Mouse (Mus musculus) ovary, postnatal 36 days (tissue): Measurements from ENCODE around the gene Hoxa3.

Source experiments
- DNase-seq: peaks from one replicate; pipeline ENCODE4 v3.0.0; 2022; ENCODE audit warnings: low spot score, mixed read lengths

Hoxa3 gene

DNA sequence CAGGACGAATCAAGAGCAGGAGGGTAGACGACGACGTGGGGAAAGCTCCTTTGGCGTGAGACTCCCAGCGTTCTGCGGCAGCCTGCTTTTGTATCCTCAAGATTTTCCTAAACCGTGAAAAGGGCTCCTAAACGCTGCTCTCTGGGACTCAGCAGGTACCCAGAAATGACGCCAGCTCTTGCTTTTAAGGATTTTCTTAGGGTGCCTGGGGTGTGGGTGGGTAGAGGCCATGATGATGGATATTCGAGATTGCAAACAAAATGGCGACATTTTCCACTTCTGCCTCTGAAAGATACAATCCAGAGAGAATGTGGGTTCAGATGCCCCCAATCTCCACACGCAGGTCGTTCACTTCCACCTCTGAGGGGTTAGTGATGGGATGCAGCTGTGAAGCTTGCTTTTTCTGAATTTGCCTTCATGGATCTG, 45.4 kb downstream of the Hoxa3 start:
- DNase-seq: no peak

DNA sequence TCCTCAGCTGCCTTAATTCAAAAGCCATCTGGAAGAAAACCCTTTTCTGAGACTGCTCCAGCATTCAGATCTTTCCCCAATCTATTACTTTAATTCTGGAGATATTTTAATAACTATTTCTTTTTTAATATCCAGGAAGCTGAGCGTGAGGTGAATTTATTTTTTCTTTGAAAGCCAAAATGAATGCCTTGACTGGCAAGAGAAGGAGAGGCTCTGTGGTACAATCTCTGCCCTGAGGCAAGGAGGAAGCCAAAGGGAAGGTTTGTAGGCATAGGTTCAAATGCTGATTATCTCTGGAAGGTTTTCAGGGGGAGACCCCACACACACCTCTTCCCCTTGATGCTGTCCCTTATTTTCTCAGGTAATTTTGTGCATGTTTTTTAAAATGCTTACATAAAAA, 46.0 kb downstream of the Hoxa3 start:
- no peak for DNase-seq

DNA sequence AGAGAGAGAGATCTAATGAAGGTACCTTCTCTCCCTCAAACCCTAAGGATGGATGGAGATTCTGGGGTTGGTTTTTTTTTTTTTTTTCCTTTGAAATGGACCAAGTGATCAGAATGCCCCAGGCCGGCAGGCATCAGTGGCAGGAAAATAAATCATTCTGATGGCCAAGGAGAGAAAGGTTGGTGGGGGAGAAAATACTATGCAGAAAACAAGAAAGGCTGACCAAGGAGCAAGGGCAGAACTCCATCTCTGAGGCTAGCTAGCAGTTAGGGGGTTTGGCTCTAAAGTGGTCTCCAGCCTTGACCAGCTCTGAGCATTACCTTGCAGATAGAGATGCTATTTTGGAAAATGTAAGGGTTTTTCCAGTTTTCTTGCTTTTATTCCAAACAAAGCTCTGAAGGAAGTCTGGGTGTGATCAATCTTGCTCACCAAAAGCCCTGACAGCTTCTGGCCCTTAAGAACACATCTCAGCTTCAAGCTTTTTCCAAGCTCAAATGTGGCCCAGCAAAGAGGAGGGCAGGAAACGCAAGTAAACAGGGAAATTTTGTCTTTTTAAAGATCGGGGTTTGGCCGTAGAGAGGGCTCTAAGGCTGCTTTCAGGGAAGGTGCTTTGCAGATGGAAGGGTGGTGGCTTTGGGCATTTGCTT, 46.6 kb downstream of the Hoxa3 start:
- DNase-seq: no peak

DNA sequence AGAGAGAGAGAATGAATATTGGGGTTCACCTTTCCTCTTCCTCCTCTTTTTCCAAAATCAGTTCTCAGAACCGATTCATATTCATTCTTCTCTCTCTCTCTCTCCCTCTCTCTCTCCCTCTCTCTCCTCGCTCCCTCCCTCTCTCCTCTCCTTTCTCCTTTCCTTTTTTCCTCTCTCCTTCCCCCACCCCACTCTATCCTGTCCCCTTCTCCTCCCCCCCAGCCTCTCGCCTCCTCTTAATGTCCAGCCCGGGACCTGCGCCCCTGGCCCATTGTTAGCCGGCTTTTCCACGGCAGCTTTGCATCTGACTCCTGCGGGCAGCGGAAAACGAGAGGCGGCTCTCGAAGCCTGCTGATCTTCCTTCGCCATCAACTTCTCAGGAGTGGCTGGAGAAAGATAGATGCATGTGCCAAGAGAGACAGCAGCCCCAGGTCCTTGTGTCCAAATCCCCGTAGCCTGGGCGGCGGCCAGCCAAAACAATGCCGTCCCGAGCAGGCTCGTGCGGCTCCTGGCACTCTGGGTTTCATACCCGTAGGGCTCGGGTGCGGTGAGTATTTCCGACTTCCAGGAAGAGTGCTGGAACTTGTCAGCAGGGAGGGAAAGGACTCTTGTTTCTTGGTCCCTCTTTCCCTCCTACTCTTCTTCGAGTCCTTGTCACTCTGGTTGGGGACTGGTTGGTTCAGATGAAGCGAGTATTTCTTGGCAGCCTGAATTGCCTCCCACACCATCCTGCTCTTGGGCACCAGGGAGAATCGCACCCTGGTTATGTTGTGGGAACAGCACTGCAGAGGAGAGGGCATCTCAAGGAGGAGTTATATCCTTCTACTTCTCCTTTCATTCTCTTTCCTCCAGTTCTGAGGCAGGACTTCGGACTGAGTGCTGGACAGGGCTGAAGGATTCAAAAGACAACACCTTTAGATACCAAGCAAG, 47.4 kb downstream of the Hoxa3 start:
- DNase-seq: no peak

DNA sequence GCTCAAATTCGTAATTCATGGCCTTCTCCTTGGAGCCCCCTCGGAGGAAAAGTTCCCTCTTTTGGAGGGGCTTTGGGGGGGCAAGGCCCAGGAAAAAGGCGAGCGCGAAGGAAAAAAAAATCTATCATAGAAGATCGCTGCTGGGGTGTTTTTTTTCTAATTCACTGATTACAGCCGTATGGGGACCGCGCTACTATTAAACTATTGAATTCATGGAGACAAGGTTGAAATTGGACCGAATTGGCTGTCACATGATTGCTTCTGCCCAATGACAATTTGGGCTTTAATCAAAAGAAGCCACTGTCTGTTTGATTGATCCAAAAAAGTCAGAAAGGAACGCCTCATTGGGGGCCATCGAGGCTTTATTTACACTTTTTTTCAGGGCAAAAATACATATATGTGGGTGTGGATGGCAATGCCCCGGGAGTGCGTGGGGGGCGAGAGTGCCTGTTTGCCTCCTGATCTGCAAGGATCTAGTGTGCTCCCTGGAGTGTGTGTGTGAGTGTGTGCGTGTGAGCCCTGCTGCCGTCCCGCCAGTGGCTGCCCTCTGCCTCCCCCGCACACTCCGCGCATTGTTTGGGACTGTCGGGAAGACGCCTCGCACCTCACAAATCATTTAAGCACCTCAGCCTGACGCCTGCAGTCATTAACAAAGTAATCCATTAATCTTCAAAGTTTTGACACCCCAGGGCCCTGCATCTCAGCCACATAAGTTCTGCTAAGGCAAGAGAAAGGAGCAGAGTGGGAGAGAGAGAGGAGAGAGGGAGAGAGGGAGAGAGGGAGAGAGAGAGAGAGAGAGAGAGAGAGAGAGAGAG, 48.3 kb downstream of the Hoxa3 start, which contains the start of gene Hoxa2:
TSS of gene Hoxa2 (minus strand) at position 206 of the 815 bp plus-strand sequence.
- no peak for DNase-seq

DNA sequence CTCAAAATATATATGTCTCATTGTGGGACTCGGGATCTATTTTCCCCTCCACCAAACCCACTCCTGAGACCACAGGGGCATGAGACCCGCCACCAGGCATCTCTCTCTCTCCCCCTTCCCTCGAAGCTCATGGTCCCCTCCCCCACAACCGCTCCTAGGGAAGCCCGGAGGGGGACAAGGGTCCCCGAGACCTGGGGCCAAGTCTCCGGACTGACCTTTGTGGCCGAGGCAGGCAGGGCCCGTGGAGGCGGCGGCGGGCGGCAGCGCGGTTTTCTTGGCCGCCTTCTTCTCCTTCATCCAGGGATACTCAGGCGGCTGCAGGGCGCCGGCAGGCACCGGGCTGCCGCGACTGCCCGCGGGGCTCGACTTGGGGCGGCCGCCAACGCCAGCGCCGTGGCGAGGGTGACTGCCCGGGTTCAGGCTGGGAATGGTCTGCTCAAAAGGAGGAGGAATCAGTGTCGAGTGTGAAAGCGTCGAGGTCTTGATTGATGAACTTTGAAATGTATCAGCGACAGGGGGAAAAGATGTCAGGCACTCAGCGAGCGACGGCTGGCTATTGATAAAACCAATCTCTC, 49.0 kb downstream of the Hoxa3 start:
- peak; percentile 15 for DNase-seq

DNA sequence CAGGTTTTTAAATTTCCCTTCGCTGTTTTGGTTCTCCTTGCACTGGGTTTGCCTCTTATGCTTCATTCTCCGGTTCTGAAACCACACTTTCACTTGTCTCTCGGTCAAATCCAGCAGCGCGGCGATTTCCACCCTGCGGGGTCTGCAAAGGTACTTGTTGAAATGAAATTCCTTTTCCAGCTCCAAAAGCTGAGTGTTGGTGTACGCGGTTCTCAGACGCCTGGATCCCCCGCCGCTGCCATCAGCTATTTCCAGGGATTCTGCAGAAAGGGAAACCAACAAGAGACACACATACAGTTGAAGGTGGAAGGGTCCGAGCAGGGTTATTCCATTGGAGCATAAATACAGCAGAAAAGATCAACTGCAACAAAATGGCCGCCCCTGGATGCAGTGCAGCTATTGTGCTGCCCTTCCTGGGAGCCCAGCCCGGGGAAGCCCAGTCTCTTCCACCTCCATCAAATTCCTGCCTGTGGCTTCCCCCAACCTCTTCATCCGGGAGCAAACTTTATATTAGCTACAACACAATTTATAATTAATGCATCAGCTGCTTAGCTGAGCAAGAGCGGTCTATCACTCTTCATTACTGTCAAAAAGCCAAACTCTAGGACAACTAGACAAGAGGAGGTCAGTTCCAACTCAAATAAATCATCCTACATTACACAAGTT, 49.6 kb downstream of the Hoxa3 start:
- DNase-seq: no peak

DNA sequence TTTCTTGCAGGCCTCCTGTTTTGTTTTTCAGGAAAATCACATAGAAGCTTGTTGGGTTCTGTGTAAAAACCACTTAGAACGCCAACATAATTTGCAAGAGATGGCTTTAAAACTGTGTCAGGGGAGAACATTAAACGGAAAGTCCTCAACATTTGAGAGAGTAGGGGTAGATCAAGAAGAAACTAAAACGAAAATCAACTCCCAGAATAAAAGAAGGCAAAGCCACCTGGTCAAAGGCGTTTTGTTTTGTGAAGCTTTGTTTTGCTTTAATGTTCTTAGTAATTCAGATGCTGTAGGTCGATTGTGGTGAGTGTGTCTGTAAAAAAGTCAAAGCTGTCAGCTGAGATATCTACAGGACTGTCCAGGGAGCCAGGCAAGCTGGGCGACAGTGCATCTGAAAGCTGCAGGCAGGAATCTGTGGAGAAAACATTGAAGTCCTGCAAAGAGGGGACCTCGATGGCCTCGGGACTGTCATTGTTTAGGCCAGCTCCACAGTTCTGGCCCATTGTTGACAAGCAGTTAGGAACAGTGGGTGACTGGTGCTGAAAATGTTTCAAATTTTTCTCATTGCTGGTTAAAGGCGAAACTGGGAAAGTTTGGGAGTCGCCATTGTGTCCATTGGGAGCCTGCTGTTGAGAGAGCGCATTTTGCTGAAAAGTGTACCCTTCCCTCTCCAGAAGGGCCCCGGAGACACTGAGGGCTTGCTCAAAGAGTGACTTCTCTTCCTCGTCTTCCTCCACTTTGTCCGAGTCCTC, 50.3 kb downstream of the Hoxa3 start:
- DNase-seq: no peak

DNA sequence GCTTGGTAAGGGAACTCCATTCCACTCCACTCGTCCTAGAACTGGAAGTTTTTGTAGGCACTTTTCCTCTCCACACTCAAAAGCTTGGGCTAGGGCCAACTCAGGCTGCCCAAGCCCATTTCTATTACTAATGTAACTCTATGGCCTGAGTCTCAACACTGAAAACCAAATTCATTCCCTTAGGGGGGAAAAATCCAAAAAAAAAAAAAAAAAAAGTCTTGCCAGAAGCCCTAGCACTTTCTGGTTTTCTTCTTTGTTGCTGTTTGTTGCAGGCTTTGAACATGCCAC, 51.1 kb downstream of the Hoxa3 start:
- no peak for DNase-seq

DNA sequence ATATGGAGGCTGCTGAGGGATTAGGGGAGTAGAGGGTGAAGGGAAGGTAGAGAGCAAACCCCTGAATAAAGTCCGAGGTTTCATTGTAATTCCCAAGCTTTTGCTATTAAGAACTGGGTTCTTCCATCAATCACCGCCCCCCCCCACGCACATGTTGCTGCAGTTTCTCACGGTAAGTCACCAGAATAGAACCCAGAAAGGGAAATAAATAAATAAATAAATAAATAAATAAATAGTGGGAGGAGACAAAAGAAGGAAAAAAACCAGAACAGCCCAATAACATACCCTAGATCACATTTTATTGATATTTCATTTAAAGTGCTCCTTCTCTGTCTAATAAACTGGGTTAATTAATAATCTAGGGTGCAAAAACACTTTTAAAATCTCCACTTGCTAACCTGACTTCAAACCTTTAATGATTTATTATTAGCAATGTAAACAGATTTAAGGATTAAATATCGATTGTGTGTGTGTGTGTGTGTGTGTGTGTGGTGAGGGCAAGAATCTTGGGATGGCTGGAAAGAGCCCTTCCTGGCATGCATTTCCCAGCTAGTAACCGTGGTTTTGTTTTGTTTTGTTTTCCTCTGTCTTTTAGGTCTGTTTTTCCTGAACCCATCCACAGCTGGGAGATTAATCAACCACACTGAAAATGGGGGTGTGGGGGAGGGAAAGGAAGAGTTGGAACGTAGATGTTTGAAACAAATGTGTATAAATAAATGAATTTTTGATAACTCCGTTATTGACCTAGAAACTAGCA, 51.6 kb downstream of the Hoxa3 start:
- DNase-seq: no peak

DNA sequence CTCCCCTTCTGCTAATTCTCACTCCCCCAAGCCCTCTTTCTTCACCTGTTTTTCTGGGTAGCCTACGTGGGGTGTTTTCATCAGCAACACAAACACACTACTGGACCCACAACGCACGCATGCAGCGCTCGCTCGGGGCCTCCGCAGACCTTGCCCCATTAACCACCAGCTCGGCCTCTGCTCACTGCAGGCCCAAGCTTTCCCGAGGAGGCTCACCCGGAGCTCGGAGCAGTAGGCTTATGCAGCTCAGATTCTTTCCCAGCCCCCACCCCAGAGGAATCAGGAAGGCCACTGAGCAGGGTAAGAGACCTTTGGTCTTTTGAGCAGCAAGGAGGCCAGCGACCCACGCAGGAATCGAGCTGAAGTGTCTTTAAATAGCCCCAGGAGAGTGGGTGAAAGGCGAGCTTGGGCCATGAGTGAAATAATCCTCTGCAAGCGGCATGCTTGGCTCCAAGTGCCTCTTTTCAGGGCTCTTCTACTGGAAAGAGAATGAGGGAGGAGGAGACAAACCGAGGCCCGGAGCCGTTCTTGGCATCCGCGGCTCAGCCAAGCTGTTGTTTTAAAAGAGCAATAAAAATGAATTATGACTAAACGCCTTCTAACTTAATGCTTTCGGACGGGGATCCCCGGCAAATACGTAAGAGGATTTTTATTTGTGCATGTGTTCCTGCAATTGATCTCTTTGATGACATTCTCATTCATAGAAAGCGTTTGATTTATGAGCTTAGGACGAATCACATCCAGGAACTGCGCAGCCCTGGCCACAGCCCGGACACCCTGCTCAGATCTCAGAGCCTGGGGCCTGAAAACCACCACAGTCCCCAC, 52.4 kb downstream of the Hoxa3 start:
- DNase-seq: peak; percentile 41

DNA sequence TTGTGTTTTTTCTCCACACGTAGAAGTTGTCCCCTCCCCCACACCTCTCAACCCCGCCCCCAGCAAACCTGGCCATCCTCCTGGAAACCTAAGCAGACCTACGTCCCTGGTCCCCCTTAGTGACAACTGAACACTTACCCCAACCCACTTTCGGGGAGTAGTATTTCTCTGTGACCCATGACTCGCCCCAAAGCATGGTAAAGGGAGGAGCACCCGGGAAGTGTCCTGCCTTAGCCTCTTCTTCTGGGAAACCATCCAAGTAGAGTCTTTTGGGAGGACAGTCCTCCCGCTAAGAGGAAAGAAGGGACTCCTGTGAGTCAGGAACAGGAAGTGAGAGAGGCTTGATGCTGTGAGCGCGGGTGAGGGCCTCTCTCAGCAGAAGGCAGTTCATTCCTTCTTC, 53.2 kb downstream of the Hoxa3 start:
- DNase-seq: no peak

DNA sequence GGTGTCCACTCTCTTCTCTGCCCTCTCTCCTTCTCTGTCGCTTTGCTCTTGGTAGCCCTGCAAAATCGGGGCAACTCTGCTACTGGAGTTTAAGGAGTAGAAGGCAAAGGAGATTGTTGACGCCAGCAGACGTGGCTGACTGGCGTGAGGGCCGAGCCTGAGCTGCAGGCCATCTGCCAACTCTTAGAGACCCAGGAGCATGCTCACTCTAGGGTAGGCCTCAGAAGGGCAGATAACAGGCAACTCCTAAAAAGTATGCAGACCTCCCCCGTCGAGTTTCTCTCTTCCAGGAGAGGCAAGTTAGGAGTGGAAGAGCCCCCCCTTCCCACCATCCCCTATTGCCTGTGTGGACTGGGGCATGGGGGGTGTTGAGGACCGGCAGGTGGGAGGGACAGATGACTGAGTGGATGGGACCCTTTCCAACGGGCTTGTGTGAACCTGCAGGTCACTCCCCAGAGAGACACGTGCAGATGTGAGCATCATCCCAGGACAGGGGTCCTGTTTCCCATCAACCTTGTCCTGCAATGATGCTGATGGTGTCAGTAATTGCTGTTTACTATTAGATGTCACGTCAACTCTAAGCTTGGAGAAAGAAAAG, 53.9 kb downstream of the Hoxa3 start:
- peak; percentile 18 for DNase-seq

DNA sequence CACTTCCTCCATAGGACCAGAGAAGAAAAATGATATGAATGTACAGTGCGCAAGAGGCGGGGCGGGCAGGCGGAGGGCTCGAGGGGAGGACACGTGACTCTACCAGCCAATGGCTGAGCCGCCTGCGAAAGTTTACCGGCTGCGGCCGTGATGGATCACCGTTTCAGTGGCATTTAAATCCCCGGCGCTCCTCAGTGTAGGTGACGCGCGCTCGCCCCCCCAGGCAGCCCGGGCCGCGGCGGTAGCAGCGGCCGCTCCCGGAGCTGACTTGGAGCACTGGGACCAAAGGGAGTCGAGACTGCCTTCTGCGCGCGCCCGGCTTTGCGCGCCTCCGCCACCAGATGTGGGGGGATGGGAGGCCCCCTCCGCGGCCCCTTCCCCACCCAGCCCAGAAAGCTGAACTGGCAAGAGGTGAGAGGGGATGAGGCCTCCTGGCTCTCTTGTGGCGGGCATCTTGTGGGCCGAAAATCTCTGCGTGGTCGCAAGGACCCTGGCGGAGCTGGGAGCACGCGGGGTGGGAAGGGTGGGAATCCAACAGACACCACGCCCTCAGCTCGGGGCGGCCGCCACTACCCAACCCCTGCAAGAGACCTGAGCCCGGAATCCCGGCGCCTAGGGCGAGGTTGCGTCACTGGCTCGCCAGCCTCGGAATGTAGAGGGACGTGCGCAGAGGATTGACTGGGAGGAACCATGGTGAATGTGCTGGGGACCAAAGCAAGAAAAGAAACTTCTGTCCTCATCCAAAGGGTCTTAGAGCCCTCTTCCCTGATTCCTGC, 54.7 kb downstream of the Hoxa3 start, which contains the start of gene Hoxa1:
TSS of gene Hoxa1 (minus strand) at position 42 of the 776 bp plus-strand sequence.
- DNase-seq: peak; percentile 59

DNA sequence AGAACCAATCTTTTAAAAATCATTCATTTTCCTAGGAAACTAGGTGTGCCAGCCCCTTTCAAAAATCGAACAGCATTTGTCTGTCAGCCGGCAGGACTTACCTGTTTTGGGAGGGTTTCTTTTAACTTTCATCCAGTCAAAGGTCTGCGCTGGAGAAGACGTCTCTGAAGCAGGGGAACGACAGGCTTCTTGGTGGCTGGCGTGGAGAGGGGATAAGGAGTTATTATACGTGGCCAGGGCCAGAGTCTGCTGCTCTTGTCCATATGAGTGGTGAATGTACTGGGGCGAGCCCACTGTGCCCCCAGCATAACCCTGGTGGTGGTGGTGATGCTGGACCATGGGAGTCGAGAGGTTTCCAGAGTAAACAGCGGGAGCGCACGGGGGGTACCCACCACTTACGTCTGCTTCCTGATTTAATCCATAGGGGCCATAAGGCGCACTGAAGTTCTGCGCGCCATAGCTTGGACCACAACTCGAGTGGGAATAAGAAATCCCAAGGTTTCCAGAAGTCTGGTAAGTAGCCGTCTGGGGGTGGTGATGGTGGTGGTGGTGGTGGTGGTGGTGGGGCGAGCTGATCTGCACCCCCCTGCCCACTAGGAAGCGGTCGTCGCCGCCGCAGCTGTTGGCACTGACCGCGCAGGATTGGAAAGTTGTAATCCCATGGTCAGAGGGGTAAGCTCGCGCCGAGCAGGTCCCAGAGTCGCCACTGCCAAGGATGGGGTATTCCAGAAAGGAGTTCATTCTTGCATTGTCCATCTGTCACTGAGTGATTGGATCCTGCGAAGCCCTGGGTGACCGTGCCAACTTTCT, 55.5 kb downstream of the Hoxa3 start:
- DNase-seq: no peak

DNA sequence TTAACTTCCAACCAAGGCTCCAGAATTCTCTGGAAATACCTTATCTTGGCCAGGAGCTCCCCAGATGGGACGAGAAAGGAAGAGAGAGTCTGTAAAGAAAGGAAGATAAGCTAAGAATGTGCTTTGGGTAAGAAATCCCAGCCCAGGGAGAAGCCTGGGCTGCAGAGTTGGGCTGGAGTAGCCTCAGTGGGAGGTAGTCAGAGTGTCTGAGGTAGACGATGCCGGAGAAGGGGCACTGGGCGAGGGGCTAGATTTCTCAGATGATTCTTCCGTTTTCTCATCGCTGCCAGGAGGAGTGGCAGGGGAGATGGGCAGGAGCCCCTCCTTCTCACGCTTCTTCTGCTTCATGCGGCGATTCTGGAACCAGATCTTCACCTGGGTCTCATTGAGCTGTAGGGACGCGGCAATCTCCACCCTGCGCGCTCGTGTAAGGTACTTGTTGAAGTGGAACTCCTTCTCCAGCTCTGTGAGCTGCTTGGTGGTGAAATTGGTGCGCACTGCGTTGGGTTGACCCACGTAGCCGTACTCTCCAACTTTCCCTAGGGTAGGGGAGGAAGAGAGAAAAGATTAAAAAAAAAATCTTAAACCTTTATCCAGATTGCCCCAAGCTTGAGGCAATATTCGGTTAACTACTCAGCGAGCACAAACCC, 56.5 kb downstream of the Hoxa3 start:
- DNase-seq: no peak

DNA sequence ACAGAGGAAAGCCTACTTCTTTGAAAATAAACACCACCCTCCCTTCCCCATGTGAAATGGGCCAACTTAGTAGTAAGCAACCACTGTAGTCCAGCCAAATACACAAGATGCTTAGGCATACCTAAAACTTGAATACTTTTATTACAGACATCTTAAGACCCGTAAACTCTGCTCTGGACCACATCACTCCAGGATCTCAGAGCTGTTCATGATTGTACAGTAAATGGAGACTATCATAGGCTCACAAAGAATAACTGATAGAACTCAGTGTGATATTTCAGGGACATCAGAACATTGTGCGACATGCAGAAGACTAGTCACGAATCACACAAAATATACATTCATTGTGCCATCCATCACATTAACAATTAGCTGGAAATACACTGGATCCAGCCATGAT, 57.7 kb downstream of the Hoxa3 start:
- DNase-seq: no peak
